Mouse (Mus musculus) kidney, adult 2 months (tissue): ENCODE results near the gene Asxl2.

Experiments
- CTCF ChIP-seq: fragments of 200-500 bp; conservative IDR thresholded peaks from 2 replicates; pipeline ENCODE4 v1.5.1; 2011; ENCODE audit warnings: low read depth, mild to moderate bottlenecking, control low read depth, low read length, moderate library complexity, mixed read lengths; ENCODE audit not compliant: insufficient read depth, insufficient read length
- POLR2A ChIP-seq: fragments of 200-500 bp; IDR thresholded peaks from one replicate; pipeline ENCODE4 v1.6.1; 2011; ENCODE audit warnings: low read depth, low read length, control low read depth

DNA sequence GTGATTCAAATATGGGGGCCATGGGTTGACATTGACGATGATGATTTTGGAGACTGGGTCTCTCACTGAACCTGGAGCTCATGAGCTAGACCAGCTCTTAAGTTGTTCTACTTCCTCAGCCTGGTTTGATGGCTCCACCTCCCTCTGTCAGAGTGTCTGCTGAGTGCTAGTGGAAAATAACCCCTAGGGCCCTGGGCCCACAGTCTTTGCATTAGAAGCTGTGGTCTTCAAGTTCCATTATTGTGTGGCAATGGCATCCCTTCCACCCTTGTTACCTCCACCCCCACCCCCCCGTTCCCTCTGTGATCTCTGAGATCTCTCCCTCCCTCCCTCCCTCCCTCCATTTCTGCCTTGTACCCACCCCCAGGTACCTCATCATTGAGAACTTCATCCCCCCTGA lies 36.6 kb upstream of the Asxl2 start:
- TF ChIP-seq POLR2A: no peak
- no peak for TF ChIP-seq CTCF
